Mouse (Mus musculus) cerebral cortex, adult 2 months (tissue): ENCODE data around the gene Noc2l.

Experiments
- WGBS: fragments of 180-500 bp; shearing (Covaris S2); methylation state at CpG from one replicate; pipeline ENCODE4 v1.1.7; 2018; 5-methylcytosine and 5-hydroxymethylcytosine counted together

Noc2l gene

GRCm38 (mm10) chr4:156216196-156216595 lies 19.6 kb upstream of the Noc2l start:
- 93% methylated on average over 2 of the region's 2 CpGs for WGBS

GRCm38 (mm10) chr4:156217022-156217669 lies 18.7 kb upstream of the Noc2l start:
- 85% methylated on average over 16 of the region's 16 CpGs for WGBS

GRCm38 (mm10) chr4:156217838-156218237 lies 18.0 kb upstream of the Noc2l start:
- WGBS = 89% methylated on average over 16 of the region's 16 CpGs

- WGBS = 88% methylated on average over 11 of the region's 11 CpGs
Observed at GRCm38 (mm10) chr4:156219936-156220335, 15.9 kb upstream of the Noc2l start.

GRCm38 (mm10) chr4:156224276-156224675 lies 11.5 kb upstream of the Noc2l start:
- 89% methylated on average over 2 of the region's 2 CpGs for WGBS

GRCm38 (mm10) chr4:156227752-156228392 lies 7.9 kb upstream of the Noc2l start:
- 48% methylated on average over 18 of the region's 18 CpGs for WGBS

GRCm38 (mm10) chr4:156228393-156229024 lies 7.3 kb upstream of the Noc2l start:
- WGBS = 25% methylated on average over 12 of the region's 12 CpGs

- 7% methylated on average over 17 of the region's 17 CpGs for WGBS
Observed at GRCm38 (mm10) chr4:156234021-156234501, 1.7 kb upstream of the Noc2l start.

GRCm38 (mm10) chr4:156234701-156235213 lies 1.1 kb upstream of the Noc2l start, which contains the start of gene Plekhn1:
Plekhn1 (minus strand) TSS chr4:156234857.
- 1% methylated on average over 42 of the region's 48 CpGs for WGBS

- under 1% methylated on average over 15 of the region's 15 CpGs for WGBS
Observed at GRCm38 (mm10) chr4:156235360-156235770, 445 bp upstream of the Noc2l start.

GRCm38 (mm10) chr4:156236651-156237447 lies 1.0 kb downstream of the Noc2l start:
- WGBS = 22% methylated on average over 57 of the region's 60 CpGs

- WGBS = 66% methylated on average over 11 of the region's 11 CpGs
Observed at GRCm38 (mm10) chr4:156249567-156249966, 13.8 kb downstream of the Noc2l start.

GRCm38 (mm10) chr4:156251081-156251480 lies 15.3 kb downstream of the Noc2l start:
- WGBS = 70% methylated on average over 8 of the region's 8 CpGs

- WGBS = 63% methylated on average over 7 of the region's 7 CpGs
Observed at GRCm38 (mm10) chr4:156252140-156252539, 16.3 kb downstream of the Noc2l start.

GRCm38 (mm10) chr4:156252619-156253018 lies 16.8 kb downstream of the Noc2l start:
- 57% methylated on average over 3 of the region's 3 CpGs for WGBS

GRCm38 (mm10) chr4:156253043-156253442 lies 17.2 kb downstream of the Noc2l start:
- WGBS = 66% methylated on average over 7 of the region's 7 CpGs

GRCm38 (mm10) chr4:156254361-156255077 lies 18.7 kb downstream of the Noc2l start:
- WGBS = 12% methylated on average over 30 of the region's 30 CpGs

- 49% methylated on average over 26 of the region's 26 CpGs for WGBS
Observed at GRCm38 (mm10) chr4:156255078-156255839, 19.4 kb downstream of the Noc2l start, which contains the start of gene Samd11. Samd11 (minus strand) TSS chr4:156255657.
